Mouse (Mus musculus) common myeloid progenitor, adult 5-6 weeks (primary cell): ENCODE results near the gene Eif4a2. TPM values are rescaled to one million over a fixed set of nuclear protein-coding genes. Genes with fewer than 3 reads are reported as not detected.

Experiments used
- ATAC-seq: replicated peaks from 2 replicates; pipeline ENCODE4 v1.8.0; 2016; ENCODE audit warnings: low read depth, mild to moderate bottlenecking, moderate TSS enrichment, inconsistent platforms; ENCODE audit not compliant: poor library complexity, severe bottlenecking
- total RNA-seq: library from RNA; stranded (forward); fragments of 200-1000, 187-1606 nt; gene quantifications from 2 replicates; pipeline ENCODE4 v1.2.3, GENCODE M21; 2017

The Eif4a2 gene
- total RNA-seq, 1 experiment from 2014 or later, result 874 TPM

GRCm38 (mm10) chr16:23103038-23103745 is 4.1 kb upstream of the Eif4a2 start:
- no peak for ATAC-seq

GRCm38 (mm10) chr16:23103841-23104240 is 3.4 kb upstream of the Eif4a2 start:
- ATAC-seq, result no peak

- ATAC-seq, result no peak
Measured at GRCm38 (mm10) chr16:23106121-23106520, 1.1 kb upstream of the Eif4a2 start.

DNA sequence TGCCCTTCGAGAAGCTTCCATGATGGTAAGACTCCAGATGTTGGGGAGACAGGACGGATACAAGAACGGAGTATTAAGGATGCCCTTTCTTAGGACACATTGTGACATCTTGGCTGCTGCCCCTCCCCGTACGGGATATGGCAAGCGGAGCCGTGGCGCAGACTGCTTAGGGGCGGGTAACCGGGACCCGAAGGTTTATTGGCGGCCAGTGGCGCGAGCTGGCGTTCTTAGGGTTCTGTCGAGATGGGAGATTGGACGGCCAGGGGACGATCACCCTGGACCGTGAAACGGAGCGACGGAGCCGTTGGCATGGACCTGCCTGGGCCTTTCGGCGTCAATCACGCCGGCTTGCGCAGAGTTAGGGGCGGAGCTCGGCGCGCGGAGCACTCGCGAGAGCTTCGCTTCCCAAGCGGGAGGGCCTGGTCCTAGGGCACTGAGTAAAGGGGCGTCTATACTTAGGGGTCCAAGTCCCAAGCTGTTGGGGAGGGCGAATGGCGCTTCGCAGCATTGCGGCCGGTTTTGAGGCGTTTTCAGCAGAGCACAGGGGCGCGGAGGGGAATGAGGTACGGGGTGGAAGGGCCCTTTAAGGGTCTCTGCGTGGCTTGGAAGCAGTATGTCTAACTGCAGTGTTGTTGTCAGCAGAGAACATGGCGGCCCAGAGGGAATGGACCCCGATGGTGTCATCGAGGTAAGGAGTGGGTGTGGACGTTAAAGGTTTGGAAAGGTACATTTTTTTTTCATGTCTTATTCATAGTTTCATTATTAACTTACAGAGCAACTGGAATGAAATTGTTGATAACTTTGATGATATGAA is 909 bp downstream of the Eif4a2 start:
- peak; percentile 69 for ATAC-seq

DNA sequence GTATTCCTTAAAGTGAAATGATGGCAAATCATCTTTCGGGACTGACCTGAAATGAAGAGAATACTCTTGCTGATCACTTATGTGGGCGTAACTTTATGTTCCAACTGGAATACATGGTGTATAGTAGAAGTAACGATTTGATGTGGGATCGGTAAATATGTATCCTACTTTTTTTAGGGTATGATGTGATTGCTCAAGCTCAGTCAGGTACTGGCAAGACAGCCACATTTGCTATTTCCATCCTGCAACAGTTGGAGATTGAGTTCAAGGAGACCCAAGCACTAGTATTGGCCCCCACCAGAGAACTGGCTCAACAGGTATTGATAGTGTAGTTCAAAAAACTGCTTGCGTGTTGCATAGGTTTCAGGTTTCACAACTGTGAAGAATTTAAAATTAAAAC is 1.7 kb downstream of the Eif4a2 start:
- no peak for ATAC-seq

DNA sequence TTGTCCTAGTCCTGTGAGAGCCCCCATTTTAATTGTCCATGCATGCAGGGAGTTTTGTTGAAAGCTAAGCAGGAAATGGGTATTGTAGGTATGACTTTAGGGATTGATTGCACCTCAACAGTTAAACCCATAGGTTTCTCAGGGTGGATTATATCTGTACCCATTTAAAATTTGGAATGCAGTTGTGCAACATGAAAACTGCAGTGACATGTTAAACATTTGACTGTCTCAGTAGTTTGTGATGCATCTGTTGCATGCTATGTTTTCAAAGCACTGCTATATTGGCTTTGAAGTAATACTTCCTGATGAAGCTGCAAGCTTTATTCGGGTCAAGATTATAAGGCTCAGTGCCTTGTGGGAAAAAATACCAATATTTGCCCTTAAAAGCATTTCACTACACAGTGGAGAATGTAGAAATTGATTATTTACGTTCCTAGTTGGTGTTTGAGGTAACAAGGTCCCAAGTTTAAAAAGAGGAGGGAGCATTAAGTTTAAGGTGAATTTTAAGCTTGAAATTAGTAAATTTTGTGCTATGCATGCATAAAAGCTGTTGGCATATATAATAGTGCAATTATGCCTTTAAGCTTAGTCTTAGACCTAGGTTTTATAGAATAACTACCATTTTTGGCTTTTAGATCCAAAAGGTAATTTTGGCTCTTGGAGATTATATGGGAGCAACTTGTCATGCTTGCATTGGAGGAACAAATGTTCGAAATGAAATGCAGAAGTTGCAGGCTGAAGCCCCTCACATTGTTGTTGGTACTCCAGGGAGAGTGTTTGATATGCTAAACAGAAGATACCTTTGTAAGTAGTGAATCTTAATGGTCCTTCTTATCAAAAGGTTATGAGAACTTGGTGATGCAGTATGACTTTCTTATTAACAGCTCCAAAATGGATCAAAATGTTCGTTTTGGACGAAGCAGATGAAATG is 2.4 kb downstream of the Eif4a2 start:
- ATAC-seq, result no peak

DNA sequence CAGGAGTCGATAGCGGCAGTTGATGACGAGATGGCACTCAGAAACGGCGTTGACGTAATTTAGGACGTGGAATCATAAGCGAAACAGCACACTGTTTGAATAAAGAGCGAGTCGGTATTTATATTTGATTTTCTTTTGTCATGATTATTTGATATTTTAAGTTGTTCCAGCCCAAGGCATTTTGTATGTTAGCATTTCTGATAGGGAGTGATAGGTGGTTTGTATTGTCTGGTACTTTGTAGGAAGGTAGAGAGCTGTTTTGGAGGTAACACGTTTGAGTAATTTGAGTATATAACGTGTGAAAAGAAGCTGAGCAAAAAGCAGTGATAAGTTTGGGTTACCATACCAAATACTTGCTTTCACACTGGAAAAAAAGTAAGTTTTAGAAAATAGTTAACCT is 5.1 kb downstream of the Eif4a2 start:
- no peak for ATAC-seq

GRCm38 (mm10) chr16:23112861-23113435 is 5.7 kb downstream of the Eif4a2 start:
- ATAC-seq, result no peak

DNA sequence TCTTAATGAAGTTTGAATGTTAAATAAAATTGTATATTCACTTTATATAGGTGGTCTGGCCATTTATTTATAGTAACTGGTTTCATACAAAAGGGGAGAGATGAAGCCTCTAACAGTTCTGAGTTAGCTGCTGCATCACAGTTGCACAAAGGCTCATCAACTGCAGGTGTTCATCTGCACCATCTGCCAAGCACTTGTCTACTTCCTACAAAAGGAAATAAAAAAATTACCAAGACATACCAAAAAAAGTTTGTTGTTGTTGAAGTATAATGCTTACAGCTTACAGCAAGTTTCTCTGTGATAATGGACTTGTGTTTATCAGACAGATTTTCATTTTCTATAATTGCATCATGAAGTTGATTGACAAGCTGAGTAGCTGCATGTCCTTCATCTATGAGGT is 6.7 kb downstream of the Eif4a2 start:
- ATAC-seq, result 0 out of 2 replicates have a peak, but pooled peaks have one; percentile 1

GRCm38 (mm10) chr16:23114339-23115171 is 7.3 kb downstream of the Eif4a2 start:
- ATAC-seq, result peak; percentile 27; the same call in 1 of the 2 replicates

DNA sequence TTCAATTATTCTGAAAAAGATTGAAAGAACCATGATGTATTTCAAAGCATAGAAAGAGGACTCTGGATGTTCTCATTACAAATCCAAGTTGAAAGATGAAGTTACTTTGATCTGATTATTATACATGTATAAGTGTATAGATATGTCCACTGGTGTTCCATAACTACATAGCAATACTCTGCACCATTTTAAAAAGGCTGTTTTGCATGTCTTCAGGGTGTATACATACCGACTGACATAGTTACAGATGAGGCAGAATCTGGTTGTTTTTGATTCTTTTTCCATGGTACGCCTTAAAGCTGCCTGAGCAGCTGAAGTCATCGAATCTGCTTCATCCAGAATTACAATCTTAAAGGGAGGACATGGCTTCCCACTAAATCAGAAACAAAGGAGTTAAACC is 8.2 kb downstream of the Eif4a2 start:
- no peak for ATAC-seq

GRCm38 (mm10) chr16:23117173-23117572 is 9.9 kb downstream of the Eif4a2 start:
- ATAC-seq, result no peak

DNA sequence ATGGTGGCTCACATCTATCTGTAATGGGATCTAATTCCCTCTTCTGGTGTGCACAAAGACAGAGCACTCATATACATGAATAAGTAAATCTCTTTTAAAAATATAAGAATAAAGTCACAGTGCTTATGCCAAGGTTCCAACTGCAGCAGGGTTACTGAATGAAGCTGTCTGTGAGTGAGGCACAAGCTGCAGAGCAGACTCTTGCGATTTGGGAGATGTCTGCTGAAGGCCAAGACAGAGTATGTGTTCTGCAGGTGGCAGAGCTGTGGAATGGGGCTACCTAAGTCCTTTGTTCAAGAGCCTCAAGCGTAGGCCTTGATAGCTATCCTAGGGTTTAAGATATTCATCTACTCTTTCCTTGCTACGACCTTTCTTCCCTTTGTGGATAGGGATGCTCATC is 15.2 kb downstream of the Eif4a2 start:
- ATAC-seq, result no peak

DNA sequence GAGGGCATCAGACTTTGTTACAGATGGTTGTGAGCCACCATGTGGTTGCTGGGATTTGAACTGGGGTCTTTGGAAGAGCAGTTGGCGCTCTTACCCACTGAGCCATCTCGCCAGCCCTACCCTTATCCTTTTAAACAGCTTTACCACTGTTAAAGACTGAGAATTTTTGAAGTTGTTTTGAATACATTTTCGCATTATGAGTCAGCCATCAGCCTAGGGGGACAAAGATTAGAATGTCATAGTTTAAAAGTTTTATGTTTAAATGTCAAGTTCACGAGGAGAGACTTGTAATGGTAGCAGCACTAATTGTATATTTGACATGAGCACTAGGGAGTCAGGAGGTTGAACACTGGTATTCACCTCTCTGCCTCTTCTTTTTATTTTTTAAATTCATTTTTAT is 15.9 kb downstream of the Eif4a2 start:
- no peak for ATAC-seq

- ATAC-seq, result no peak
Measured at GRCm38 (mm10) chr16:23124398-23124797, 17.2 kb downstream of the Eif4a2 start.

DNA sequence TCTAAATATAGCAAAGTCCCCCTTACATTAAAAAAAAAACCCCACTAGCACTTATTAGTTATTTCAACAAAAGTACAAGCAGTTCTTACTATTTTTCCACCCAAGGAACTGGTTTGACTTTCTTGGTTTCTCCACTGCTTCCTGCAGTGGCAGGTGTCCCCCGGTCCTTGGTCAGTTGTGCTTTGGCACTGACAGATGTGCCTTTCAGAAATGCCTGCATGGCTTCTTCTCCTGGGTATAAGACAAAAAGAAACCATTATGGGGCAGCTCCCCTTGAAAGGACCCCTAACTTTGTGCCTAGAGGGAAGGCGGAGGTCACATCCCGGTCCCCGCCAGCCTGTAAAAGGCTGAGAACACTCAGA is 20.0 kb downstream of the Eif4a2 start:
- no peak; the same call in 1 of the 2 replicates for ATAC-seq

DNA sequence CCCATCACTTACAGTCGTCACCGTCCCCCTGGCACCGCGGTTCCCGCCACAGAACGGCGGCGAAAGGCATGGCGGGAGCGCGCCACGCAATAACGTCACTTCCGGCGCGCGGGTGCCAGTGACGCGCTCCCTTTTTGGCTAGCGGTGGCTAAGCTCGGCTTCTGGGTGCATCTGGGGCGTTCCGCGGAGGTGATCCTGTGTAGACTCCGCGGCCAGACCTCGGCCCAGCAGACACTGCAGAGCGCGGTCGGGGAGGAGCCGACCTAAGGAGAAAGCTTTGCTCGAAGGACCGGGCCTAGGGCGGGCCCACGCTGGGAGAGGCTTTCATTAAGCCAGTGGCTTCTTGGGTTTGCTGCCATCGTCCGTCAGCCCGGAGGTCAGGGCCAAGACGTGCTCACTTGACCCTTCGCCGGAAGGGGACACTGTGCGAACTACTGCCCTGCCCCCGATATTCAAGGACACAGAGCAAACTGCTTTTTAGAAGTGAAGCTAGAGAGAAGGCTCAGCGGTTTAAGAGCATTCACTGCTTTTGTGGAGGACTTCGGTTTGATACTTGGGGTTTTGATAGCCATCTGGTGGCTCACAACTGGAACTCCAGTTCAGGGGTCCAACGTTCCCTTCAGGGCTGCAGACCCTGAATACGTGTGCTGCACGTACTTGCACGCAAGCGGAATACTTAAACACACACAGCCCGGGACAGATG is 20.6 kb downstream of the Eif4a2 start, which contains the start of gene Rfc4:
TSS of gene Rfc4 (minus strand) at position 65 of the 703 bp plus-strand sequence.
- ATAC-seq, result peak; percentile 97

DNA sequence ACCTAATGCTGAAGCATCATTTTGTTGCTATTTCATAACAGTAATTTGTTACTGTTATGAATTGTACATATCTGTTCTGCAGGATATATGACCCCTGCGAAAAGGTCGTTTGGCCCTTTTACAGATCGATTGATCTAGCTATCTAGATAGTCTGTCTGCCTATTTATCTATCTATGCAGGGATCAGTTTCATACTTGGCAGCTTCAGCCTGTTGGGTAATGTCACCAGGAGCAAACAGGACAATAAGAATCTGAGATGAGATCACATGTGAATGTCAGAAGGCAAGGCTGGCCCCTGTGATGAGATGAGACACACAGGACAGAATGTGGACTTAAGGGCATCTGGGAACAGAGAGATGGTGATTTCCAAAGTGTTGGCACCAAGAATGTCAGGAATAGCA is 23.1 kb downstream of the Eif4a2 start:
- ATAC-seq, result no peak

DNA sequence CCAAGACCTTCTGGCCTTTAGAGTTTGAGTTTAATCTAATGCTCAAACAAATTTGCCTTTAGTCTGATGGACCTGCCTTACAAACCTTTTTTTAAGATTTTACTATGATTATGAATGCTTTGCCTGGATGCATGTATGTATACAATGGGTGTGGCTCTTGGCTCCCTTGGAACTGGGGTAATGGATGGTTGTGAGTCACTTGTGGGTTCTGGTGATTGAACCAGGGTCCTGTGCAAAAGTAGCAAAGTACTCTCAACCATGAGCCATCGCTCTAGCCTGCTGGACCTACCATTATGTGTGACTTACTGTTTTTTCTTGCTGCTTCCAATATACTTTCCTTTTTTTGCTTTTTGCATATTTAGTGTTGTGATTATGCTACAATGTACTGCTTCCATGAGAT is 25.1 kb downstream of the Eif4a2 start:
- no peak for ATAC-seq
